ENCODE assay signal across 8 mouse cellular contexts in the genomic region with DNA sequence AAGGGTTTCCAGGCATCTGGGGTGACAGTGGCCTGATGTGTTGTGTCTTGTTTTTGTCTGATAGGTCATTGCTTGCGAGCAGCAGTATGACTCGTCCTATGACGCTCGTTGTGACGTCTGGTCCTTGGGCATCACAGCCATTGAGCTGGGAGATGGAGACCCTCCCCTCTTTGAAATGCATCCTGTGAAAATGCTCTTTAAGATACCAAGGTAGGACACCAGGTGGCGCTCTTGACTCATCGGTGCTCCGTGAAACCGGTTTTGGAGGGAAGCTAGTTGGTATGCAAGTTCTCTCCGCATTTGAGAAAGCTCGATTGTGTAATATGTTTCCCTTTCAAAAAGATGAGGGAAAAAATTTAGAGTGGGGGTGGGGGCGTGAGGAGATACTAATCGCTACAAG.
DNase-seq lines count a peak whose midpoint lies in the region; ATAC-seq and TF ChIP-seq lines count a peak whose summit lies in the region.

No protein-coding gene starts in this region.

- peak overlapping the region; percentile 53 for H3K4me2 ChIP-seq in forebrain, embryonic 13.5 days
- peak overlapping the region; percentile 44 for H3K4me2 ChIP-seq in lung, embryonic 14.5 days

- H3K9me3 ChIP-seq in forebrain, embryonic 13.5 days (replicated peaks) = no peaks in the 10 kb centered on the region
- no peaks in the 10 kb centered on the region for H3K9me3 ChIP-seq in lung, embryonic 14.5 days (ENCODE audit: low read depth, low read length)

- no peak overlapping the region for H3K4me3 ChIP-seq in forebrain, embryonic 13.5 days
- H3K4me3 ChIP-seq in lung, embryonic 14.5 days (ENCODE audit: low read depth, low read length) = no peak overlapping the region
- H3K4me3 ChIP-seq in thymus, adult 2 months (ENCODE audit: control insufficient read depth, insufficient read depth, low read length) = no peak overlapping the region

- H3K27ac ChIP-seq in forebrain, embryonic 13.5 days = 0 out of 2 replicates have a peak overlapping the region, but pooled peaks have one; percentile 90
- no peak overlapping the region for H3K27ac ChIP-seq in lung, embryonic 14.5 days (ENCODE audit: low read depth)
- no peak overlapping the region for H3K27ac ChIP-seq in thymus, adult 2 months (ENCODE audit: control insufficient read depth, insufficient read depth, low read length)

- peaks cover 17% of the 10 kb centered on the region for H3K27me3 ChIP-seq in forebrain, embryonic 13.5 days
- H3K27me3 ChIP-seq in lung, embryonic 14.5 days (ENCODE audit: insufficient read depth, low read length) = peaks cover 5% of the 10 kb centered on the region; the same call in 1 of the 2 replicates
- no peaks in the 10 kb centered on the region for H3K27me3 ChIP-seq in thymus, adult 2 months (ENCODE audit: control insufficient read depth, insufficient read depth, low read length)

- no peaks in the 10 kb centered on the region for H3K36me3 ChIP-seq in forebrain, embryonic 13.5 days (ENCODE audit: poor library complexity, severe bottlenecking)
- no peaks in the 10 kb centered on the region for H3K36me3 ChIP-seq in lung, embryonic 14.5 days (ENCODE audit: insufficient read depth)
- no peaks in the 10 kb centered on the region for H3K36me3 ChIP-seq in thymus, adult 2 months (ENCODE audit: control insufficient read depth, insufficient read depth, low read length)

- peak; percentile 38 to 62 for DNase-seq in CD8-positive naive resting alpha-beta T cell, adult 2 months (ENCODE audit: low read depth in 2 of 2, low spot score in 2 of 2)
- DNase-seq in c-Kit-positive CD71-negative TER-119-negative erythroid progenitor cells, embryonic 14.5 days (ENCODE audit: low read depth) = peak; percentile 69
- peak; percentile 69 to 82 for DNase-seq in heart, postnatal 14 days
- peak; percentile 14 for DNase-seq in large intestine, adult 2 months (ENCODE audit: low read depth, low spot score)
- peak; percentile 95 for DNase-seq in lung, embryonic 14.5 days
- DNase-seq in ovary, adult 18-20 months (ENCODE audit: low spot score) = peak; percentile 31
- DNase-seq in thymus, adult 2 months = peak; percentile 65

- peaks cover 31% of the 10 kb centered on the region for H3K4me1 ChIP-seq in forebrain, embryonic 13.5 days
- peaks cover 6% of the 10 kb centered on the region; the same call in 1 of the 2 replicates for H3K4me1 ChIP-seq in lung, embryonic 14.5 days (ENCODE audit: insufficient read depth)
- no peaks in the 10 kb centered on the region for H3K4me1 ChIP-seq in thymus, adult 2 months (replicated peaks; ENCODE audit: control insufficient read depth, insufficient read depth, low read length)

- H3K9ac ChIP-seq in forebrain, embryonic 13.5 days = no peak overlapping the region
- no peak overlapping the region for H3K9ac ChIP-seq in lung, embryonic 14.5 days

- WGBS in forebrain, embryonic 13.5 days = under 1% methylated on average over 13 of the region's 13 CpGs
- WGBS in large intestine, adult 2 months = 1% methylated on average over 13 of the region's 13 CpGs
- WGBS in lung, embryonic 14.5 days = under 1% methylated on average over 13 of the region's 13 CpGs
- WGBS in thymus, adult 2 months = 2% methylated on average over 13 of the region's 13 CpGs

- intact Hi-C loops in heart, postnatal 14 days (cut with DNase I) = loop anchor here (1.0 to 2.0 kb wide), 2 partner anchors 98 to 432 kb away; no protein-coding TSS in a partner anchor

- no peak for TF ChIP-seq POLR2A in thymus, adult 2 months (IDR thresholded peaks at IDR 0.05; ENCODE audit: control insufficient read depth, extremely low read depth, insufficient read depth, low read length, poor library complexity)

- peak; percentile 94 for TF ChIP-seq CTCF in lung, embryonic 14.5 days (IDR thresholded peaks at IDR 0.05; ENCODE audit: low read depth)
- no peak; the same call in 1 of the 2 replicates for TF ChIP-seq CTCF in thymus, adult 2 months (IDR thresholded peaks at IDR 0.05; ENCODE audit: borderline replicate concordance, control insufficient read depth, extremely low read depth, insufficient read depth, low read length, poor library complexity)

- peak; percentile 84 for ATAC-seq in forebrain, embryonic 13.5 days
- ATAC-seq in lung, embryonic 14.5 days (ENCODE audit: insufficient read depth) = peak; percentile 70

Comparison
In these comparisons a context has a peak if more than half of its experiments do, and no peak if none do; other contexts are left out.
1. DNase-seq: peak in every context shown above with its lines; median percentile 95 in lung, embryonic 14.5 days; 76 in heart, postnatal 14 days; 69 in c-Kit-positive CD71-negative TER-119-negative erythroid progenitor cells, embryonic 14.5 days; 65 in thymus, adult 2 months; 50 in CD8-positive naive resting alpha-beta T cell, adult 2 months; 31 in ovary, adult 18-20 months; 14 in large intestine, adult 2 months.